Mouse (Mus musculus): ENCODE data around the gene Slc22a12. TPM values are rescaled to one million over a fixed set of nuclear protein-coding genes. Genes with fewer than 3 reads are reported as not detected.
A peak's percentile ranks its signal among the peaks of the same experiment; 100 is the strongest.

Slc22a12 gene
- total and polyA plus RNA-seq, 2 experiments, result not detected

- peaks cover 26% of the 10 kb centered on the region for H3K27me3 ChIP-seq (ENCODE audit: control insufficient read depth, insufficient read depth, low read length)
- peak overlapping the region; percentile 23; the same call in 1 of the 2 replicates for H3K9ac ChIP-seq (ENCODE audit: low read depth, low read length)
Observed at GRCm38 (mm10) chr19:6498350-6499131, 44.3 kb downstream of the Slc22a12 start.

GRCm38 (mm10) chr19:6497803-6498202, 45.0 kb downstream of the Slc22a12 start:
- Histone ChIP-seq H3K27me3 (ENCODE audit: control insufficient read depth, insufficient read depth, low read length) (peaks cover 23% of the 10 kb centered on the region), H3K9ac (ENCODE audit: low read depth, low read length) (peak overlapping the region; percentile 33; the same call in 1 of the 2 replicates), H3K27ac (replicated peaks; ENCODE audit: insufficient read depth, low read depth, low read length) (no peak overlapping the region), H3K4me1 (ENCODE audit: control insufficient read depth, insufficient read depth, low read length) (no peaks in the 10 kb centered on the region), H3K4me3 (ENCODE audit: insufficient read depth, low read depth, low read length) (peak overlapping the region; percentile 54; the same call in 1 of the 2 replicates), H3K79me2 (ENCODE audit: control insufficient read depth, insufficient read depth, low read length) (no peaks in the 10 kb centered on the region), H3K36me3 (ENCODE audit: control insufficient read depth, insufficient read depth, low read length) (no peaks in the 10 kb centered on the region)
- no peak for TF ChIP-seq CTCF (IDR thresholded peaks at IDR 0.05; ENCODE audit: low read depth, low read length)
- no peak for TF ChIP-seq POLR2A (IDR thresholded peaks at IDR 0.05; ENCODE audit: extremely low read depth, insufficient read depth, low read length)
- WGBS, result 2% methylated on average over 33 of the region's 39 CpGs
- DNase-seq (ENCODE audit: extremely low read depth, low read depth, low spot score), result no peak

More at GRCm38 (mm10) chr19:6498350-6499131, 44.3 kb downstream of the Slc22a12 start:
- Histone ChIP-seq H3K4me1 (ENCODE audit: control insufficient read depth, insufficient read depth, low read length) (no peaks in the 10 kb centered on the region), H3K4me3 (ENCODE audit: insufficient read depth, low read depth, low read length) (peak overlapping the region; percentile 9; the same call in 1 of the 2 replicates), H3K27ac (replicated peaks; ENCODE audit: insufficient read depth, low read depth, low read length) (no peak overlapping the region), H3K36me3 (ENCODE audit: control insufficient read depth, insufficient read depth, low read length) (no peaks in the 10 kb centered on the region), H3K79me2 (ENCODE audit: control insufficient read depth, insufficient read depth, low read length) (no peaks in the 10 kb centered on the region)
- TF ChIP-seq CTCF (IDR thresholded peaks at IDR 0.05; ENCODE audit: low read depth, low read length) (no peak), POLR2A (IDR thresholded peaks at IDR 0.05; ENCODE audit: extremely low read depth, insufficient read depth, low read length) (no peak)
- 6% methylated on average over 38 of the region's 38 CpGs for WGBS
- DNase-seq (ENCODE audit: extremely low read depth, low read depth, low spot score), result no peak

- H3K36me3 ChIP-seq (ENCODE audit: control insufficient read depth, insufficient read depth, low read length), result no peaks in the 10 kb centered on the region
- H3K79me2 ChIP-seq (ENCODE audit: control insufficient read depth, insufficient read depth, low read length), result no peaks in the 10 kb centered on the region
- no peak overlapping the region for H3K27ac ChIP-seq (replicated peaks; ENCODE audit: insufficient read depth, low read depth, low read length)
- H3K4me1 ChIP-seq (ENCODE audit: control insufficient read depth, insufficient read depth, low read length), result no peaks in the 10 kb centered on the region
- DNase-seq (ENCODE audit: extremely low read depth, low read depth, low spot score), result no peak
- peak overlapping the region; percentile 54; the same call in 1 of the 2 replicates for H3K4me3 ChIP-seq (ENCODE audit: insufficient read depth, low read depth, low read length)
- WGBS, result 4% methylated on average over 30 of the region's 39 CpGs
- H3K27me3 ChIP-seq (ENCODE audit: control insufficient read depth, insufficient read depth, low read length), result peaks cover 24% of the 10 kb centered on the region
- H3K9ac ChIP-seq (ENCODE audit: low read depth, low read length), result no peak overlapping the region
- TF ChIP-seq POLR2A (IDR thresholded peaks at IDR 0.05; ENCODE audit: extremely low read depth, insufficient read depth, low read length) (no peak), CTCF (IDR thresholded peaks at IDR 0.05; ENCODE audit: low read depth, low read length) (no peak)
Observed at GRCm38 (mm10) chr19:6497150-6497801, 45.6 kb downstream of the Slc22a12 start.

GRCm38 (mm10) chr19:6496462-6497149, 46.2 kb downstream of the Slc22a12 start:
- H3K27me3 ChIP-seq (ENCODE audit: control insufficient read depth, insufficient read depth, low read length), result peaks cover 20% of the 10 kb centered on the region

GRCm38 (mm10) chr19:6495714-6496113, 47.1 kb downstream of the Slc22a12 start:
- WGBS, result 37% methylated on average over 8 of the region's 8 CpGs
- no peak overlapping the region for H3K27ac ChIP-seq (replicated peaks; ENCODE audit: insufficient read depth, low read depth, low read length)
- no peaks in the 10 kb centered on the region for H3K79me2 ChIP-seq (ENCODE audit: control insufficient read depth, insufficient read depth, low read length)
- no peak overlapping the region for H3K9ac ChIP-seq (ENCODE audit: low read depth, low read length)
- no peak for DNase-seq (ENCODE audit: extremely low read depth, low read depth, low spot score)
- H3K4me1 ChIP-seq (ENCODE audit: control insufficient read depth, insufficient read depth, low read length), result no peaks in the 10 kb centered on the region
- H3K36me3 ChIP-seq (ENCODE audit: control insufficient read depth, insufficient read depth, low read length), result no peaks in the 10 kb centered on the region
- peaks cover 20% of the 10 kb centered on the region for H3K27me3 ChIP-seq (ENCODE audit: control insufficient read depth, insufficient read depth, low read length)
- no peak overlapping the region for H3K4me3 ChIP-seq (ENCODE audit: insufficient read depth, low read depth, low read length)
- no peak for TF ChIP-seq CTCF (IDR thresholded peaks at IDR 0.05; ENCODE audit: low read depth, low read length)
- TF ChIP-seq POLR2A (IDR thresholded peaks at IDR 0.05; ENCODE audit: extremely low read depth, insufficient read depth, low read length), result no peak

More at GRCm38 (mm10) chr19:6496462-6497149, 46.2 kb downstream of the Slc22a12 start:
- no peak for DNase-seq (ENCODE audit: extremely low read depth, low read depth, low spot score)
- Histone ChIP-seq H3K9ac (ENCODE audit: low read depth, low read length) (no peak overlapping the region), H3K36me3 (ENCODE audit: control insufficient read depth, insufficient read depth, low read length) (no peaks in the 10 kb centered on the region), H3K4me3 (ENCODE audit: insufficient read depth, low read depth, low read length) (no peak overlapping the region), H3K4me1 (ENCODE audit: control insufficient read depth, insufficient read depth, low read length) (no peaks in the 10 kb centered on the region), H3K27ac (replicated peaks; ENCODE audit: insufficient read depth, low read depth, low read length) (no peak overlapping the region), H3K79me2 (ENCODE audit: control insufficient read depth, insufficient read depth, low read length) (no peaks in the 10 kb centered on the region)
- WGBS, result 20% methylated on average over 6 of the region's 6 CpGs
- no peak for TF ChIP-seq POLR2A (IDR thresholded peaks at IDR 0.05; ENCODE audit: extremely low read depth, insufficient read depth, low read length)
- TF ChIP-seq CTCF (IDR thresholded peaks at IDR 0.05; ENCODE audit: low read depth, low read length), result no peak
